Mouse (Mus musculus) hindbrain, embryonic 13.5 days (tissue): Measurements from ENCODE around the gene Ankrd33b. TPM values are rescaled to one million over a fixed set of nuclear protein-coding genes. Genes with fewer than 3 reads are reported as not detected.

Experiments
- ATAC-seq: fragments of 200-750 bp; cut with Nextera tagmentation; 2 replicates; pipeline ENCODE4 v1.8.0; 2017; ENCODE audit warnings: moderate TSS enrichment; ENCODE audit not compliant: low FRiP score
- H3K27ac ChIP-seq: fragments of 300-500 bp; sonication (generic); 2 replicates; pipeline ENCODE4 v1.5.1; 2015; ENCODE audit warnings: inconsistent platforms, mild to moderate bottlenecking, moderate library complexity
- H3K27me3 ChIP-seq: fragments of 300-500 bp; sonication (generic); 2 replicates; pipeline ENCODE4 v1.6.1; 2015; ENCODE audit warnings: mild to moderate bottlenecking, inconsistent platforms
- H3K36me3 ChIP-seq: fragments of 300-500 bp; sonication (generic); 2 replicates; pipeline ENCODE4 v1.6.1; 2015; ENCODE audit warnings: mild to moderate bottlenecking, inconsistent platforms
- H3K4me1 ChIP-seq: fragments of 300-500 bp; sonication (generic); replicated peaks from 2 replicates; pipeline ENCODE4 v1.6.1; 2015; ENCODE audit warnings: inconsistent platforms
- H3K4me2 ChIP-seq: fragments of 300-500 bp; sonication (generic); 2 replicates; pipeline ENCODE4 v1.6.1; 2015; ENCODE audit warnings: inconsistent platforms, mild to moderate bottlenecking, moderate library complexity
- H3K4me3 ChIP-seq: fragments of 300-500 bp; sonication (generic); 2 replicates; pipeline ENCODE4 v1.5.1; 2015; ENCODE audit warnings: mild to moderate bottlenecking, inconsistent platforms
- H3K9ac ChIP-seq: fragments of 300-500 bp; sonication (generic); 2 replicates; pipeline ENCODE4 v1.6.1; 2015; ENCODE audit warnings: mild to moderate bottlenecking, inconsistent platforms
- H3K9me3 ChIP-seq: fragments of 300-500 bp; sonication (generic); 2 replicates; pipeline ENCODE4 v1.6.1; 2016; ENCODE audit warnings: inconsistent platforms
- WGBS: fragments of 180-500 bp; shearing (Covaris S2); methylation state at CpG from one replicate; pipeline ENCODE4 v1.1.7; 2015; 5-methylcytosine and 5-hydroxymethylcytosine counted together
- polyA plus RNA-seq: library from polyadenylated mRNA; unstranded; fragments of >200 nt; fragmentation: Nextera tagmentation; extraction: Ambion mirVana; gene quantifications from 2 replicates; pipeline ENCODE4 v1.2.1, GENCODE M21; 2015

Ankrd33b gene
- polyA plus RNA-seq, 1 experiment from 2014 or later, result 1.5 TPM

GRCm38 (mm10) chr15:31284922-31285631, 82.4 kb downstream of the Ankrd33b start:
- Histone ChIP-seq H3K9me3 (no peaks in the 10 kb centered on the region), H3K9ac (no peak overlapping the region), H3K4me2 (no peak overlapping the region), H3K4me1 (peaks cover 10% of the 10 kb centered on the region), H3K4me3 (no peak overlapping the region), H3K27ac (no peak overlapping the region), H3K27me3 (no peaks in the 10 kb centered on the region), H3K36me3 (no peaks in the 10 kb centered on the region)
- no peak for ATAC-seq
- WGBS, result 79% methylated on average over 17 of the region's 17 CpGs

GRCm38 (mm10) chr15:31284142-31284541, 83.4 kb downstream of the Ankrd33b start:
- Histone ChIP-seq H3K9ac (no peak overlapping the region), H3K36me3 (no peaks in the 10 kb centered on the region), H3K9me3 (no peaks in the 10 kb centered on the region), H3K27me3 (no peaks in the 10 kb centered on the region), H3K27ac (no peak overlapping the region), H3K4me2 (no peak overlapping the region), H3K4me1 (peaks cover 17% of the 10 kb centered on the region), H3K4me3 (no peak overlapping the region)
- WGBS, result 69% methylated on average over 5 of the region's 5 CpGs
- ATAC-seq, result no peak

- H3K9ac ChIP-seq, result no peak overlapping the region
- no peak for ATAC-seq
- no peaks in the 10 kb centered on the region for H3K9me3 ChIP-seq
- H3K4me3 ChIP-seq, result no peak overlapping the region
- 79% methylated on average over 3 of the region's 3 CpGs for WGBS
- no peaks in the 10 kb centered on the region for H3K27me3 ChIP-seq
- H3K27ac ChIP-seq, result no peak overlapping the region
- H3K36me3 ChIP-seq, result no peaks in the 10 kb centered on the region
- peaks cover 24% of the 10 kb centered on the region for H3K4me1 ChIP-seq
- H3K4me2 ChIP-seq, result no peak overlapping the region
Observed at GRCm38 (mm10) chr15:31282353-31282752, 85.2 kb downstream of the Ankrd33b start.

GRCm38 (mm10) chr15:31281830-31282229, 85.7 kb downstream of the Ankrd33b start:
- H3K27ac ChIP-seq, result peak overlapping the region; percentile 23; the same call in 1 of the 2 replicates

GRCm38 (mm10) chr15:31280683-31281082, 86.8 kb downstream of the Ankrd33b start:
- no peaks in the 10 kb centered on the region for H3K27me3 ChIP-seq
- H3K27ac ChIP-seq, result no peak overlapping the region
- 75% methylated on average over 2 of the region's 2 CpGs for WGBS
- no peaks in the 10 kb centered on the region for H3K9me3 ChIP-seq
- no peak overlapping the region for H3K9ac ChIP-seq
- ATAC-seq, result no peak
- no peak overlapping the region for H3K4me2 ChIP-seq
- H3K36me3 ChIP-seq, result no peaks in the 10 kb centered on the region
- no peak overlapping the region for H3K4me3 ChIP-seq
- H3K4me1 ChIP-seq, result peaks cover 24% of the 10 kb centered on the region

More at GRCm38 (mm10) chr15:31281830-31282229, 85.7 kb downstream of the Ankrd33b start:
- Histone ChIP-seq H3K9me3 (no peaks in the 10 kb centered on the region), H3K4me2 (no peak overlapping the region), H3K9ac (no peak overlapping the region), H3K4me1 (peaks cover 24% of the 10 kb centered on the region), H3K4me3 (no peak overlapping the region), H3K27me3 (no peaks in the 10 kb centered on the region), H3K36me3 (no peaks in the 10 kb centered on the region)
- no peak for ATAC-seq
- WGBS, result 58% methylated on average over 13 of the region's 13 CpGs

- Histone ChIP-seq H3K9me3 (no peaks in the 10 kb centered on the region), H3K27ac (no peak overlapping the region), H3K27me3 (no peaks in the 10 kb centered on the region), H3K36me3 (no peaks in the 10 kb centered on the region), H3K4me3 (no peak overlapping the region), H3K4me1 (peaks cover 24% of the 10 kb centered on the region), H3K9ac (no peak overlapping the region), H3K4me2 (no peak overlapping the region)
- WGBS, result 73% methylated on average over 5 of the region's 5 CpGs
- ATAC-seq, result no peak
Observed at GRCm38 (mm10) chr15:31280059-31280458, 87.5 kb downstream of the Ankrd33b start.

GRCm38 (mm10) chr15:31279577-31280004, 87.9 kb downstream of the Ankrd33b start:
- H3K36me3 ChIP-seq, result no peaks in the 10 kb centered on the region
- no peak overlapping the region for H3K4me3 ChIP-seq
- no peaks in the 10 kb centered on the region for H3K9me3 ChIP-seq
- peaks cover 24% of the 10 kb centered on the region for H3K4me1 ChIP-seq
- no peak overlapping the region for H3K27ac ChIP-seq
- H3K4me2 ChIP-seq, result no peak overlapping the region
- 73% methylated on average over 6 of the region's 6 CpGs for WGBS
- H3K9ac ChIP-seq, result no peak overlapping the region
- no peaks in the 10 kb centered on the region for H3K27me3 ChIP-seq
- no peak for ATAC-seq

GRCm38 (mm10) chr15:31279120-31279519, 88.4 kb downstream of the Ankrd33b start:
- no peak overlapping the region for H3K4me2 ChIP-seq
- peaks cover 24% of the 10 kb centered on the region for H3K4me1 ChIP-seq
- H3K9me3 ChIP-seq, result no peaks in the 10 kb centered on the region
- no peak overlapping the region for H3K27ac ChIP-seq
- no peak for ATAC-seq
- WGBS, result 70% methylated on average over 2 of the region's 2 CpGs
- no peaks in the 10 kb centered on the region for H3K36me3 ChIP-seq
- no peaks in the 10 kb centered on the region for H3K27me3 ChIP-seq
- no peak overlapping the region for H3K9ac ChIP-seq
- no peak overlapping the region for H3K4me3 ChIP-seq

GRCm38 (mm10) chr15:31278090-31278489, 89.4 kb downstream of the Ankrd33b start:
- no peak for ATAC-seq
- no peak overlapping the region for H3K9ac ChIP-seq
- WGBS, result 71% methylated on average over 4 of the region's 4 CpGs
- no peak overlapping the region for H3K4me2 ChIP-seq
- H3K27me3 ChIP-seq, result no peaks in the 10 kb centered on the region
- no peaks in the 10 kb centered on the region for H3K9me3 ChIP-seq
- no peaks in the 10 kb centered on the region for H3K36me3 ChIP-seq
- no peak overlapping the region for H3K4me3 ChIP-seq
- no peak overlapping the region for H3K27ac ChIP-seq
- H3K4me1 ChIP-seq, result peaks cover 24% of the 10 kb centered on the region

GRCm38 (mm10) chr15:31273509-31273908, 94.0 kb downstream of the Ankrd33b start:
- Histone ChIP-seq H3K9ac (no peak overlapping the region), H3K4me3 (no peak overlapping the region), H3K4me1 (peaks cover 10% of the 10 kb centered on the region; the same call in 1 of the 2 replicates), H3K36me3 (no peaks in the 10 kb centered on the region), H3K9me3 (no peaks in the 10 kb centered on the region), H3K27me3 (no peaks in the 10 kb centered on the region), H3K27ac (no peak overlapping the region), H3K4me2 (no peak overlapping the region)
- 84% methylated on average over 10 of the region's 10 CpGs for WGBS
- no peak for ATAC-seq

- H3K36me3 ChIP-seq, result no peaks in the 10 kb centered on the region
- H3K4me2 ChIP-seq, result no peak overlapping the region
- no peaks in the 10 kb centered on the region for H3K9me3 ChIP-seq
- 0 out of 2 replicates have a peak, but pooled peaks cover 6% of the 10 kb centered on the region for H3K4me1 ChIP-seq
- whole genome bisulfite sequencing, result 82% methylated on average over 7 of the region's 7 CpGs
- ATAC-seq, result no peak
- no peak overlapping the region for H3K4me3 ChIP-seq
- no peak overlapping the region for H3K27ac ChIP-seq
- no peak overlapping the region for H3K9ac ChIP-seq
- no peaks in the 10 kb centered on the region for H3K27me3 ChIP-seq
Observed at GRCm38 (mm10) chr15:31272695-31273094, 94.8 kb downstream of the Ankrd33b start.

- Histone ChIP-seq H3K27ac (no peak overlapping the region), H3K4me2 (no peak overlapping the region), H3K9ac (no peak overlapping the region), H3K9me3 (no peaks in the 10 kb centered on the region), H3K4me3 (no peak overlapping the region), H3K4me1 (0 out of 2 replicates have a peak, but pooled peaks cover 6% of the 10 kb centered on the region), H3K27me3 (no peaks in the 10 kb centered on the region), H3K36me3 (no peaks in the 10 kb centered on the region)
- no peak for ATAC-seq
- WGBS, result 90% methylated on average over 4 of the region's 4 CpGs
Observed at GRCm38 (mm10) chr15:31269558-31269957, 98.0 kb downstream of the Ankrd33b start.

GRCm38 (mm10) chr15:31268148-31268547, 99.4 kb downstream of the Ankrd33b start:
- Histone ChIP-seq H3K4me3 (no peak overlapping the region), H3K27me3 (no peaks in the 10 kb centered on the region), H3K27ac (no peak overlapping the region), H3K4me1 (0 out of 2 replicates have a peak, but pooled peaks cover 6% of the 10 kb centered on the region), H3K36me3 (no peaks in the 10 kb centered on the region), H3K9ac (no peak overlapping the region), H3K4me2 (no peak overlapping the region), H3K9me3 (no peaks in the 10 kb centered on the region)
- no peak for ATAC-seq
- 85% methylated on average over 6 of the region's 6 CpGs for WGBS
